Mouse (Mus musculus) ES-E14 (cell line): Measurements from ENCODE around the gene 1600015I10Rik. TPM values are rescaled to one million over a fixed set of nuclear protein-coding genes. Genes with fewer than 3 reads are reported as not detected.
"Not testable (repeated sequence)": the region's sequence is repeated elsewhere in the genome, so short reads cannot be mapped to it uniquely, and the experiment has no call there.

Experiments
- DNase-seq: peaks from one replicate; pipeline ENCODE4 v3.0.0-alpha.2; 2013; ENCODE audit warnings: low read depth, low spot score
- H3K27ac ChIP-seq: 2 replicates; pipeline ENCODE4 v1.5.1; 2012; ENCODE audit warnings: low read depth, mild to moderate bottlenecking, low read length, moderate library complexity, mixed read lengths; ENCODE audit not compliant: poor library complexity, insufficient read depth, severe bottlenecking
- H3K36me3 ChIP-seq: 2 replicates; pipeline ENCODE4 v1.6.1; 2012; ENCODE audit warnings: mild to moderate bottlenecking, low read length, moderate library complexity, mixed read lengths; ENCODE audit not compliant: control insufficient read depth, poor library complexity, insufficient read depth, severe bottlenecking
- H3K4me1 ChIP-seq, 2 experiments: fragments of 150-350 bp in 1 of 2; sonication (generic) in 1 of 2; 2 replicates each; pipeline ENCODE4 v1.6.1; 2012; ENCODE audit warnings: low read length in 2 of 2, mild to moderate bottlenecking in 1 of 2, mixed read lengths in 1 of 2; ENCODE audit not compliant: control insufficient read depth in 2 of 2, insufficient read depth in 2 of 2, poor library complexity in 1 of 2
- H3K4me3 ChIP-seq, 2 experiments: fragments of 150-350 bp in 1 of 2; sonication (generic) in 1 of 2; 2 replicates each; pipeline ENCODE4 v1.5.1; 2012; ENCODE audit warnings: low read length in 2 of 2, low read depth in 1 of 2, mild to moderate bottlenecking in 1 of 2, mixed read lengths in 1 of 2; ENCODE audit not compliant: insufficient read depth in 1 of 2, poor library complexity in 1 of 2, severe bottlenecking in 1 of 2
- H3K9ac ChIP-seq: 2 replicates; pipeline ENCODE4 v1.6.1; 2012; ENCODE audit warnings: low read depth, mild to moderate bottlenecking, low read length, mixed read lengths; ENCODE audit not compliant: poor library complexity, insufficient read depth, severe bottlenecking
- H3K9me3 ChIP-seq: fragments of 150-350 bp; sonication (generic); 2 replicates; pipeline ENCODE4 v1.6.1; 2012; ENCODE audit warnings: low read depth, mild to moderate bottlenecking, low read length; ENCODE audit not compliant: control insufficient read depth, insufficient read depth
- CHD2 ChIP-seq: IDR thresholded peaks from 2 replicates; pipeline ENCODE4 v1.6.1; 2014; ENCODE audit warnings: mild to moderate bottlenecking, low read depth, low read length, inconsistent platforms
- HCFC1 ChIP-seq: IDR thresholded peaks from 2 replicates; pipeline ENCODE4 v1.6.1; 2012; ENCODE audit warnings: low read length, inconsistent platforms, borderline replicate concordance; ENCODE audit not compliant: insufficient read depth
- MAFK ChIP-seq: IDR thresholded peaks from 2 replicates; pipeline ENCODE4 v1.6.1; 2014; ENCODE audit warnings: mild to moderate bottlenecking, low read depth, low read length, inconsistent platforms; ENCODE audit not compliant: insufficient read depth
- ZC3H11A ChIP-seq: IDR thresholded peaks from 2 replicates; pipeline ENCODE4 v1.6.1; 2012; ENCODE audit warnings: low read depth, mild to moderate bottlenecking, inconsistent platforms, low read length, borderline replicate concordance
- ZNF384 ChIP-seq: IDR thresholded peaks from 2 replicates; pipeline ENCODE4 v1.6.1; 2012; ENCODE audit warnings: low read depth, low read length, inconsistent platforms
- in situ Hi-C, 2 experiments: fragments of 600-800 bp; cut with MboI; formaldehyde crosslinking; loops; one replicate each; pipeline ENCODE4 v1.15.1; 2025; ENCODE audit warnings: low sequenced_read_pairs in 2 of 2, inconsistent platforms in 1 of 2; ENCODE audit not compliant: unreplicated experiment in 2 of 2
- total RNA-seq: library from RNA; depleted of rRNA; stranded (reverse); fragments of 300-350 nt; gene quantifications from 2 replicates; pipeline ENCODE4 v1.2.3, GENCODE M21; 2012

The 1600015I10Rik gene
- total RNA-seq, 1 experiment: not detected

- H3K9me3 ChIP-seq: no peaks in the 10 kb centered on the region
- no peak overlapping the region for H3K4me3 ChIP-seq
- H3K36me3 ChIP-seq: no peaks in the 10 kb centered on the region
- no peak for TF ChIP-seq ZC3H11A
- TF ChIP-seq CHD2: no peak
- no peak for TF ChIP-seq ZNF384
- TF ChIP-seq HCFC1: no peak
- TF ChIP-seq MAFK: no peak
- DNase-seq: no peak
- in situ Hi-C loops: no loop called here
- H3K27ac ChIP-seq: no peak overlapping the region
- no peaks in the 10 kb centered on the region for H3K4me1 ChIP-seq
- no peak overlapping the region for H3K9ac ChIP-seq
Measured at GRCm38 (mm10) chr6:48956785-48957184, 27.1 kb downstream of the 1600015I10Rik start.

DNA sequence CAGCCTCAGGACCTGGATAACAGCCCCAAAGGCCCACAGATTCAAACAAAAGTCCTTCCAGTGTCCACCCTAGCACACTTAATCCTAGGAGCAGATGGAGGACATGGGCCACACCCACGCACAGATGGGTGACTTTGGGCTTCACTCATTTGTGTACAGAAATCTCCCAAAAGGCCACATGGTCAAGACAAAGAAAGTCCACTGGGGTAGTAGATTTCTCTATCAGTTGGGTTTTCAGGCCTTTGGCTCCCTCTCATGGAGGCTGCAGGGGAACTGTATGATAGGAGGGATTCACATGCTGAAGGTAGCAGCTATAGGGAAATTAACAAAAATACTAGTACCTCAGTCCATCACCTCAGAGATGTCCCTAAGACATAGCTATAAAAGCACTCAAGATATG lies 28.4 kb downstream of the 1600015I10Rik start:
- Histone ChIP-seq H3K4me3 (no peak overlapping the region), H3K27ac (no peak overlapping the region), H3K9me3 (no peaks in the 10 kb centered on the region), H3K36me3 (no peaks in the 10 kb centered on the region), H3K4me1 (no peaks in the 10 kb centered on the region), H3K9ac (no peak overlapping the region)
- TF ChIP-seq ZC3H11A (no peak), MAFK (no peak), CHD2 (no peak), HCFC1 (no peak), ZNF384 (no peak)
- in situ Hi-C loops: no loop called here
- DNase-seq: no peak

DNA sequence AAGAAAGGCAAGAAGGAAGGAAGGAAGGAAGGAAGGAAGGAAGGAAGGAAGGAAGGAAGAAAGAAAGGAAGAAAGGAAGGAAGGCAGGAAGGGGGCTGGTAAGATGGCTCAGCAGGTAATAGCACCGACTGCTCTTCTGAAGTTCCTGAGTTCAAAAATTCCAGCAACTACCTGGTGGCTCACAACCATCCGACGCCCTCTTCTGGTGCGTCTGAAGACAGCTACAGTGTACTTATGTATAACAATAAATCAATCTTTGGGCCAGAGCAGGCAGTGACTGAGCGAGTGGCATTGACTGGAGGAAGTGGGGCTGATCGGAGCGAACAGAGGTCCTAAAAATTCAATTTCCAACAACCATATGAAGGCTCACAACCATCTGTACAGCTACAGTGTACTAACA lies 29.5 kb downstream of the 1600015I10Rik start:
- H3K36me3 ChIP-seq, H3K27ac ChIP-seq, H3K4me3 ChIP-seq, H3K9me3 ChIP-seq, H3K4me1 ChIP-seq, H3K9ac ChIP-seq, in situ Hi-C loops: not testable (repeated sequence)
- peak; percentile 24 for DNase-seq
- 0 out of 2 replicates have a peak, but pooled peaks have one; percentile 16 for TF ChIP-seq ZC3H11A

- in situ Hi-C loops, H3K9me3 ChIP-seq, DNase-seq, H3K4me3 ChIP-seq, H3K9ac ChIP-seq, H3K36me3 ChIP-seq, H3K27ac ChIP-seq, H3K4me1 ChIP-seq: not testable (repeated sequence)
Measured at GRCm38 (mm10) chr6:48966696-48967095, 37.0 kb downstream of the 1600015I10Rik start.

DNA sequence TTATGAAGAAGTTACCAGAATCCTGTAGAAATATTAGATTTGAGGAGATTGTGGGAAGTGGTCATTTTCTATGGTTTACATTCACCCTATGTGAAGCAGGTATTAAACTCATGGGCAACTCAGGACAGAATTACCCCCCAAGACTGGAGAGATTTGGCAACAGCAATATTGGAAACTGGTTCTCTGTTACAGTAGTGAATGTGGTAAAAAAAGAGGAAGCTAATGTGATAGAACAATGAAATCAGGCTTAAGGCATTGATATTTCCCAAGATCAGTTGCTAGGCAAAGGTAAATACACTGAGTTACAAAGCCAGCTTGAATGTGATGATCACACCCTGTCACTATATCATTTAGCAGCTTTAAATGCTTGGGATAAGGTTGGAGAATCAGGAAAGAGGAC lies 38.2 kb downstream of the 1600015I10Rik start:
- H3K9me3 ChIP-seq: no peaks in the 10 kb centered on the region
- H3K4me3 ChIP-seq: no peak overlapping the region
- H3K9ac ChIP-seq: no peak overlapping the region
- in situ Hi-C loops: no loop called here
- TF ChIP-seq HCFC1 (no peak), CHD2 (no peak), ZNF384 (no peak), ZC3H11A (no peak), MAFK (no peak)
- no peak for DNase-seq
- no peak overlapping the region for H3K27ac ChIP-seq
- H3K4me1 ChIP-seq: no peaks in the 10 kb centered on the region
- no peaks in the 10 kb centered on the region for H3K36me3 ChIP-seq
